Comparison of ENCODE assay signal across 27 mouse cellular contexts in the genomic region with DNA sequence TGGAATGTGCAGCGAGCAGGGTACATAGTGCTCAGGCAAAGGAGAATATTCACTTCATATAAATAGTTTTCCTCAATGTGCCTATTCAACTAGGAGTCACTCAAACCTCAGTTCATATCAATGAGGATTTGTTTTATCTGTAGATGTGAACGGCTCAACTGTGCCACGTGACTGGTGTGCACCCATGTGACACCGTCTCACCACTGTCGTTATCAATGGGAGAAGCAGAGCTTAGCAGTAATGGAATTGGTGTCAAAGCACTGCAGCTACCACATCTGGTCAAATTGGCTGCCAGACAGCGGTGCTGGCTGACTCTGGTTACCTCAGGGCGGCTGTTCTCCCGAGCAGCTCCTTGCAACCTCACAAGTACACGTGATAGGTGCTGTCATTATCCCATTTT. TPM values are rescaled to one million over a fixed set of nuclear protein-coding genes. Genes with fewer than 3 reads are reported as not detected.
"Had no signal": no experiment of that assay in that cellular context is flagged by ENCODE, and none has a peak within 500 bp of the region (broad histone marks: within the 10 kb centered on the region; RNA-seq: fewer than 3 reads in every experiment).

No protein-coding gene starts in this region.

- H3K36me3 ChIP-seq: midbrain, embryonic 10.5 days; midbrain, embryonic 12.5 days; neural tube, embryonic 13.5 days; neural tube, embryonic 15.5 days had no signal

- H3K4me3 ChIP-seq: midbrain, embryonic 10.5 days; midbrain, embryonic 12.5 days; myocyte; neural tube, embryonic 13.5 days; neural tube, embryonic 15.5 days had no signal

- H3K9ac ChIP-seq: lung, embryonic 14.5 days; midbrain, embryonic 12.5 days; neural tube, embryonic 13.5 days; neural tube, embryonic 15.5 days had no signal

- H3K27ac ChIP-seq: midbrain, embryonic 10.5 days; midbrain, embryonic 12.5 days; neural tube, embryonic 13.5 days; neural tube, embryonic 15.5 days had no signal

- H3K4me1 ChIP-seq: midbrain, embryonic 12.5 days had no signal

- H3K9me3 ChIP-seq: midbrain, embryonic 10.5 days; midbrain, embryonic 12.5 days; neural tube, embryonic 13.5 days; neural tube, embryonic 15.5 days had no signal

- H3K27me3 ChIP-seq: midbrain, embryonic 12.5 days; neural tube, embryonic 13.5 days; neural tube, embryonic 15.5 days had no signal

- ATAC-seq: midbrain, embryonic 16.5 days had no signal

- DNase-seq: lung, adult 18-20 months; lung, embryonic 14.5 days; lung, postnatal 10 days; lung, postnatal 4 days; midbrain, embryonic 14.5 days; retina, postnatal 1 day; right cerebral cortex, adult 18-20 months; right cerebral cortex, postnatal 25 days; right cerebral cortex, postnatal 4 days; spleen, adult 18-20 months; thymus, adult 18-20 months; thymus, postnatal 14 days; thymus, postnatal 36 days had no signal

RNA-seq across cellular contexts. Expression of a gene that starts 10.7 kb away (rescaled TPM):
- total RNA-seq: megakaryocyte-erythroid progenitor cell, adult 5-6 weeks had no signal
- polyA plus RNA-seq: lung, embryonic 14.5 days; lung, embryonic 16.5 days; midbrain, embryonic 10.5 days; midbrain, embryonic 12.5 days; midbrain, embryonic 14.5 days; midbrain, embryonic 16.5 days; myocyte; neural tube, embryonic 11.5 days; neural tube, embryonic 13.5 days; neural tube, embryonic 15.5 days; small intestine, adult 2 months; stomach, embryonic 14.5 days had no signal

RNA-seq across cellular contexts. Expression of a gene that starts 34.4 kb away (rescaled TPM):
- total RNA-seq: megakaryocyte-erythroid progenitor cell, adult 5-6 weeks had no signal
- polyA plus RNA-seq: lung, embryonic 14.5 days; midbrain, embryonic 10.5 days; midbrain, embryonic 12.5 days; midbrain, embryonic 14.5 days; midbrain, embryonic 16.5 days; myocyte; neural tube, embryonic 11.5 days; neural tube, embryonic 13.5 days; neural tube, embryonic 15.5 days; stomach, embryonic 14.5 days had no signal

RNA-seq across cellular contexts. Expression of a gene that starts 46.5 kb away (rescaled TPM):
- total RNA-seq: megakaryocyte-erythroid progenitor cell, adult 5-6 weeks had no signal
- polyA plus RNA-seq: liver, embryonic 16.5 days; lung, embryonic 14.5 days; lung, embryonic 16.5 days; midbrain, embryonic 10.5 days; midbrain, embryonic 12.5 days; midbrain, embryonic 14.5 days; myocyte; neural tube, embryonic 11.5 days; neural tube, embryonic 13.5 days; neural tube, embryonic 15.5 days; small intestine, adult 2 months; stomach, embryonic 14.5 days; stomach, embryonic 16.5 days; thymus, postnatal 0 days had no signal
